In the genomic region with DNA sequence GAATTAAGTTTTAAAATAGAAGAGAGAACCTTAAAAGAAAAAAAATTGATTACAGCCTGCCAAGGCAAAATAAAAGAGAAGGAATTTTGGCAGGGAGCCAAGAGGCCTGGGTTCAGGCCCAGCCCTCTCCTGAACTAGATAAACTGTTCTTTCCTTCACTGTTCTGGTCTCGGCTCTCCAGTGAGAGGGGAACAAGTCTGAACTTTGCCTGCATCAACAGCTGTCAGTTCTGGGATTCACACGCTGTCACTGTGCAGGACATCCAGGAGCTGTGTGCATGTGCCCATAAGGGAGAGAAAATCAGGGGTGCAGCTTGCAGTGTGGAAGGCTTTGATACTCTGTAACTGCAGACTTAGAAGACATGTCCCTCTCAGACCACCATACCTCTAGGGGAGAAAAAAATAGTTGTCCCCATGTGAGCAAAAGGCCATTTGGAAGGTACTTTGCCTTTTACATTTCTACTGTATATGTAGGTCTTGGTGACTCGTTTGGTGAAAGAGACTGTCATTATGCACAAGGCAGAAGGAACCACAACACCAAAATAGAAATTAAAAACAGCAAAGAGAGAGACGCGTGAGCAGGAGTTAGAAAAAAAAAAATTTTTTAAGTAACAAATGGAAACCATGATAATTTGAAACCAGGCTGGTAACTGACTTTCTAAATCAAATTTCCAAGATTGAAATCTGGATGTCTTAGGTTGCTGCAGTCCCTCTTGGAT, we compare ENCODE assay signal across 8 mouse cellular contexts.
A peak's percentile ranks its signal among the peaks of the same experiment; 100 is the strongest.
DNase-seq lines count a peak whose midpoint lies in the region; ATAC-seq and TF ChIP-seq lines count a peak whose summit lies in the region.

No protein-coding gene starts in this region.

- H3K27ac ChIP-seq in hindbrain, embryonic 14.5 days, result no peak overlapping the region
- H3K27ac ChIP-seq in hindbrain, embryonic 16.5 days (ENCODE audit: low read depth, low read length), result no peak overlapping the region
- peak overlapping the region; percentile 82 for H3K27ac ChIP-seq in heart, postnatal 0 days (ENCODE audit: low read depth)
- 0 out of 2 replicates have a peak overlapping the region, but pooled peaks have one; percentile 13 for H3K27ac ChIP-seq in neural tube, embryonic 13.5 days (replicated peaks)

- H3K4me3 ChIP-seq in hindbrain, embryonic 14.5 days (replicated peaks; ENCODE audit: low read length), result no peak overlapping the region
- no peak overlapping the region for H3K4me3 ChIP-seq in hindbrain, embryonic 16.5 days (ENCODE audit: low read length)
- H3K4me3 ChIP-seq in heart, postnatal 0 days (ENCODE audit: low read depth, low read length), result no peak overlapping the region
- no peak overlapping the region for H3K4me3 ChIP-seq in neural tube, embryonic 13.5 days

- no peaks in the 10 kb centered on the region for H3K9me3 ChIP-seq in hindbrain, embryonic 14.5 days (ENCODE audit: control insufficient read depth, low read length)
- H3K9me3 ChIP-seq in hindbrain, embryonic 16.5 days (ENCODE audit: control insufficient read depth, low read length), result no peaks in the 10 kb centered on the region
- no peaks in the 10 kb centered on the region for H3K9me3 ChIP-seq in heart, postnatal 0 days (replicated peaks; ENCODE audit: control insufficient read depth, low read length)
- no peaks in the 10 kb centered on the region for H3K9me3 ChIP-seq in neural tube, embryonic 13.5 days

- peak; percentile 34; the same call in 1 of the 2 replicates for ATAC-seq in hindbrain, embryonic 14.5 days (ENCODE audit: low FRiP score)
- no peak for ATAC-seq in hindbrain, embryonic 16.5 days
- ATAC-seq in heart, postnatal 0 days (ENCODE audit: insufficient read depth, low read depth), result peak; percentile 69
- ATAC-seq in neural tube, embryonic 13.5 days (ENCODE audit: low read depth), result 0 out of 2 replicates have a peak, but pooled peaks have one; percentile 53

- 61% methylated on average over 5 of the region's 5 CpGs for WGBS in hindbrain, embryonic 14.5 days
- WGBS in hindbrain, embryonic 16.5 days, result 57% methylated on average over 5 of the region's 5 CpGs
- 18% methylated on average over 5 of the region's 5 CpGs for WGBS in heart, postnatal 0 days
- WGBS in neural tube, embryonic 13.5 days, result 61% methylated on average over 5 of the region's 5 CpGs

- TF ChIP-seq EP300 in heart, postnatal 0 days (IDR thresholded peaks at IDR 0.05; ENCODE audit: low read depth), result no peak

- H3K36me3 ChIP-seq in hindbrain, embryonic 14.5 days (replicated peaks; ENCODE audit: control insufficient read depth, insufficient read depth), result no peaks in the 10 kb centered on the region
- H3K36me3 ChIP-seq in hindbrain, embryonic 16.5 days (ENCODE audit: control insufficient read depth, insufficient read depth, low read length), result no peaks in the 10 kb centered on the region
- no peaks in the 10 kb centered on the region for H3K36me3 ChIP-seq in heart, postnatal 0 days (replicated peaks; ENCODE audit: control insufficient read depth, insufficient read depth, low read length)
- H3K36me3 ChIP-seq in neural tube, embryonic 13.5 days, result no peaks in the 10 kb centered on the region

- no peak overlapping the region for H3K4me2 ChIP-seq in hindbrain, embryonic 14.5 days (replicated peaks)
- no peak overlapping the region for H3K4me2 ChIP-seq in hindbrain, embryonic 16.5 days (ENCODE audit: low read length)
- H3K4me2 ChIP-seq in heart, postnatal 0 days (ENCODE audit: low read depth, low read length), result peak overlapping the region; percentile 30; the same call in 1 of the 2 replicates
- H3K4me2 ChIP-seq in neural tube, embryonic 13.5 days, result no peak overlapping the region

- TF ChIP-seq CTCF in heart, postnatal 0 days (IDR thresholded peaks at IDR 0.05; ENCODE audit: low read depth), result no peak

- H3K27me3 ChIP-seq in hindbrain, embryonic 14.5 days (ENCODE audit: control insufficient read depth, insufficient read depth, low read length), result no peaks in the 10 kb centered on the region
- no peaks in the 10 kb centered on the region for H3K27me3 ChIP-seq in hindbrain, embryonic 16.5 days (replicated peaks; ENCODE audit: control insufficient read depth, insufficient read depth, low read length)
- H3K27me3 ChIP-seq in heart, postnatal 0 days (ENCODE audit: control insufficient read depth, insufficient read depth, low read length), result no peaks in the 10 kb centered on the region
- no peaks in the 10 kb centered on the region for H3K27me3 ChIP-seq in neural tube, embryonic 13.5 days

- no peak overlapping the region for H3K9ac ChIP-seq in hindbrain, embryonic 14.5 days
- H3K9ac ChIP-seq in hindbrain, embryonic 16.5 days (ENCODE audit: low read depth, low read length), result no peak overlapping the region
- H3K9ac ChIP-seq in heart, postnatal 0 days (replicated peaks; ENCODE audit: low read depth, low read length), result no peak overlapping the region; the same call in 1 of the 2 replicates
- H3K9ac ChIP-seq in neural tube, embryonic 13.5 days, result no peak overlapping the region

- DNase-seq in hindbrain, embryonic 14.5 days (ENCODE audit: low spot score), result no peak
- DNase-seq in urinary bladder, postnatal 25 days (ENCODE audit: low spot score), result peak; percentile 14
- DNase-seq in urinary bladder, postnatal 4 days (ENCODE audit: low spot score in 2 of 2), result no peak
- peak; percentile 50 for DNase-seq in heart, postnatal 0 days (ENCODE audit: low spot score)
- DNase-seq in c-Kit-positive CD71-positive TER-119-positive erythroid progenitor cells, embryonic 14.5 days (ENCODE audit: low spot score), result no peak
- DNase-seq in embryo, embryonic 9.5 days (ENCODE audit: extremely low spot score), result no peak

- peaks cover 3% of the 10 kb centered on the region; the same call in 1 of the 2 replicates for H3K4me1 ChIP-seq in hindbrain, embryonic 14.5 days (replicated peaks; ENCODE audit: control insufficient read depth, insufficient read depth, low read length)
- H3K4me1 ChIP-seq in hindbrain, embryonic 16.5 days (ENCODE audit: control insufficient read depth, insufficient read depth, low read depth, low read length), result peaks cover 5% of the 10 kb centered on the region
- H3K4me1 ChIP-seq in heart, postnatal 0 days (ENCODE audit: control insufficient read depth, insufficient read depth), result peaks cover 22% of the 10 kb centered on the region
- H3K4me1 ChIP-seq in neural tube, embryonic 13.5 days (replicated peaks), result peaks cover 8% of the 10 kb centered on the region

Comparison
In these comparisons a context has a peak if more than half of its experiments do, and no peak if none do; other contexts are left out.
1. DNase-seq: peak in urinary bladder, postnatal 25 days (single experiment) and heart, postnatal 0 days (single experiment); none in hindbrain, embryonic 14.5 days (single experiment), urinary bladder, postnatal 4 days (0 of 2), c-Kit-positive CD71-positive TER-119-positive erythroid progenitor cells, embryonic 14.5 days (single experiment) and embryo, embryonic 9.5 days (single experiment).
2. H3K27ac ChIP-seq: peak in heart, postnatal 0 days (single experiment) and neural tube, embryonic 13.5 days (single experiment); none in hindbrain, embryonic 14.5 days (single experiment) and hindbrain, embryonic 16.5 days (single experiment).